Mouse (Mus musculus): Measurements from ENCODE around the gene Map7. TPM values are rescaled to one million over a fixed set of nuclear protein-coding genes. Genes with fewer than 3 reads are reported as not detected.

Map7 gene
- total RNA-seq, 1 experiment: 35.2 TPM

- H3K9me3 ChIP-seq (ENCODE audit: control insufficient read depth, insufficient read depth, low read depth, low read length): no peaks in the 10 kb centered on the region
- in situ Hi-C loops (cut with MboI; ENCODE audit: low sequenced_read_pairs in 2 of 2, unreplicated experiment in 2 of 2): loop anchor here in 1 of 2 experiments (25.0 kb wide), 1 partner anchor 410 kb away; the partner anchor contains the start of gene Il20ra
- H3K9ac ChIP-seq (ENCODE audit: insufficient read depth, low read depth, low read length, poor library complexity, severe bottlenecking): no peak overlapping the region
- H3K4me3 ChIP-seq (ENCODE audit: insufficient read depth in 1 of 2, low read depth in 1 of 2, low read length in 2 of 2, poor library complexity in 1 of 2, severe bottlenecking in 1 of 2): no peak overlapping the region
- no peak for DNase-seq (ENCODE audit: low read depth, low spot score)
- TF ChIP-seq HCFC1 (IDR thresholded peaks at IDR 0.05; ENCODE audit: borderline replicate concordance, insufficient read depth, low read length): no peak
- H3K27ac ChIP-seq (ENCODE audit: insufficient read depth, low read depth, low read length, poor library complexity, severe bottlenecking): no peak overlapping the region
- 0 out of 4 replicates have a peak, but pooled peaks cover 0 to 2% of the 10 kb centered on the region in 2 experiments for H3K4me1 ChIP-seq (ENCODE audit: control insufficient read depth in 2 of 2, insufficient read depth in 2 of 2, low read length in 2 of 2, poor library complexity in 1 of 2)
- no peaks in the 10 kb centered on the region for H3K36me3 ChIP-seq (ENCODE audit: control insufficient read depth, insufficient read depth, low read length, poor library complexity, severe bottlenecking)
Measured at GRCm38 (mm10) chr10:20121981-20122380, 26.3 kb upstream of the Map7 start.

GRCm38 (mm10) chr10:20123401-20123800 is 24.9 kb upstream of the Map7 start:
- Histone ChIP-seq H3K4me3 (ENCODE audit: insufficient read depth in 1 of 2, low read depth in 1 of 2, low read length in 2 of 2, poor library complexity in 1 of 2, severe bottlenecking in 1 of 2) (no peak overlapping the region), H3K4me1 (ENCODE audit: control insufficient read depth in 2 of 2, insufficient read depth in 2 of 2, low read length in 2 of 2, poor library complexity in 1 of 2) (0 out of 4 replicates have a peak, but pooled peaks cover 0 to 2% of the 10 kb centered on the region in 2 experiments), H3K9ac (ENCODE audit: insufficient read depth, low read depth, low read length, poor library complexity, severe bottlenecking) (no peak overlapping the region), H3K36me3 (ENCODE audit: control insufficient read depth, insufficient read depth, low read length, poor library complexity, severe bottlenecking) (no peaks in the 10 kb centered on the region), H3K27ac (ENCODE audit: insufficient read depth, low read depth, low read length, poor library complexity, severe bottlenecking) (no peak overlapping the region), H3K9me3 (ENCODE audit: control insufficient read depth, insufficient read depth, low read depth, low read length) (no peaks in the 10 kb centered on the region)
- no peak for TF ChIP-seq MAFK (IDR thresholded peaks at IDR 0.05; ENCODE audit: insufficient read depth, low read depth, low read length)
- no peak for TF ChIP-seq ZC3H11A (IDR thresholded peaks at IDR 0.05; ENCODE audit: borderline replicate concordance, low read depth, low read length)
- no peak for TF ChIP-seq CHD2 (IDR thresholded peaks at IDR 0.05; ENCODE audit: low read depth, low read length)
- TF ChIP-seq HCFC1 (IDR thresholded peaks at IDR 0.05; ENCODE audit: borderline replicate concordance, insufficient read depth, low read length): no peak
- no peak for TF ChIP-seq ZNF384 (IDR thresholded peaks at IDR 0.05; ENCODE audit: low read depth, low read length)
- in situ Hi-C loops (cut with MboI; ENCODE audit: low sequenced_read_pairs in 2 of 2, unreplicated experiment in 2 of 2): loop anchor here in 1 of 2 experiments (25.0 kb wide), 1 partner anchor 411 kb away; the partner anchor contains the start of gene Il20ra
- no peak for DNase-seq (ENCODE audit: low read depth, low spot score)

DNA sequence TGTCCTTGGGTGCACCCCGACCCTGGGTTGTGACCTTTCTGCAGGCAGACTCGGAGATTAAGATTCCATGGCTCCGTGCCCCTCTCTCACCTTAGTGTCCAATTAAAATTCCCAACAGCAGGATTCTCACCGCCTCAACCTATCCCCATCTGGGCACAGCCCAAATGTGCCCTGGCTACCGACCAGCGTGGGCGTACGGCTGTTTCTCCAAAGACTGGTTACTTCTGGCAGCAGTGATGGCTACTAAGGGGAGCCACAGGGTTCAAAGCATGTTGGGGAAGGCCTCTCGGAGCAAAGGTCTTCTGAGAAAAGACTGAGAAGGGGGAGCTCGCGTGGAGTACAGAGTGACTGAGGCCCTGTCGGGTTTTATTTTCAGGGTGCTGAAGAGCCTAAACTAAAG is 23.7 kb upstream of the Map7 start:
- DNase-seq (ENCODE audit: low read depth, low spot score): no peak
- in situ Hi-C loops (cut with MboI; ENCODE audit: low sequenced_read_pairs in 2 of 2, unreplicated experiment in 2 of 2): loop anchor here in 1 of 2 experiments (25.0 kb wide), 1 partner anchor 412 kb away; the partner anchor contains the start of gene Il20ra
- no peak for TF ChIP-seq ZC3H11A (IDR thresholded peaks at IDR 0.05; ENCODE audit: borderline replicate concordance, low read depth, low read length)
- TF ChIP-seq HCFC1 (IDR thresholded peaks at IDR 0.05; ENCODE audit: borderline replicate concordance, insufficient read depth, low read length): no peak
- Histone ChIP-seq H3K27ac (ENCODE audit: insufficient read depth, low read depth, low read length, poor library complexity, severe bottlenecking) (no peak overlapping the region), H3K9me3 (ENCODE audit: control insufficient read depth, insufficient read depth, low read depth, low read length) (no peaks in the 10 kb centered on the region), H3K9ac (ENCODE audit: insufficient read depth, low read depth, low read length, poor library complexity, severe bottlenecking) (no peak overlapping the region; the same call in 1 of the 2 replicates), H3K36me3 (ENCODE audit: control insufficient read depth, insufficient read depth, low read length, poor library complexity, severe bottlenecking) (no peaks in the 10 kb centered on the region), H3K4me3 (ENCODE audit: insufficient read depth in 1 of 2, low read depth in 1 of 2, low read length in 2 of 2, poor library complexity in 1 of 2, severe bottlenecking in 1 of 2) (no peak overlapping the region), H3K4me1 (ENCODE audit: control insufficient read depth in 2 of 2, insufficient read depth in 2 of 2, low read length in 2 of 2, poor library complexity in 1 of 2) (0 out of 4 replicates have a peak, but pooled peaks cover 0 to 2% of the 10 kb centered on the region in 2 experiments)

DNA sequence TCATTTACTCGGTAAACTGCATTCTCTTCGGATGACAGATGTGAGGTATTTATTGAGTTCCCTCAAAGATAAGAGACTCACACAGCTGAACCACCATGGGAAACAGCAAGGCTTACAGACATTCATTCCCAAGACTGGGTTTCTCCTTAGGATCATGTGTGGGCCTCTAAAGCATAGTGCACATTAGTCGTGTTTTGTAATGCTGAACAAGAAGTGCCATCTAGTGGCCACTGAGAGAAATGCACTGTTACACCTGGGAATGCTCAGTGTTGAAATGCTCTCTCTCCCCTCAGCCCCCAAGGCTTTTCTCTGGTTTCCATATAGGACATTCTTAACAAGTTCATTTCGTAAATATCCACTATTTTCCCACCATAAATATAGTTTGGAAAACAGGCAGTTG is 23.0 kb upstream of the Map7 start:
- Histone ChIP-seq H3K4me1 (ENCODE audit: control insufficient read depth in 2 of 2, insufficient read depth in 2 of 2, low read length in 2 of 2, poor library complexity in 1 of 2) (0 out of 4 replicates have a peak, but pooled peaks cover 0 to 2% of the 10 kb centered on the region in 2 experiments), H3K9me3 (ENCODE audit: control insufficient read depth, insufficient read depth, low read depth, low read length) (no peaks in the 10 kb centered on the region), H3K27ac (ENCODE audit: insufficient read depth, low read depth, low read length, poor library complexity, severe bottlenecking) (no peak overlapping the region), H3K9ac (ENCODE audit: insufficient read depth, low read depth, low read length, poor library complexity, severe bottlenecking) (no peak overlapping the region), H3K4me3 (ENCODE audit: insufficient read depth in 1 of 2, low read depth in 1 of 2, low read length in 2 of 2, poor library complexity in 1 of 2, severe bottlenecking in 1 of 2) (no peak overlapping the region), H3K36me3 (ENCODE audit: control insufficient read depth, insufficient read depth, low read length, poor library complexity, severe bottlenecking) (no peaks in the 10 kb centered on the region)
- in situ Hi-C loops (cut with MboI; ENCODE audit: low sequenced_read_pairs in 2 of 2, unreplicated experiment in 2 of 2): no loop called here
- no peak for TF ChIP-seq MAFK (IDR thresholded peaks at IDR 0.05; ENCODE audit: insufficient read depth, low read depth, low read length)
- TF ChIP-seq ZC3H11A (IDR thresholded peaks at IDR 0.05; ENCODE audit: borderline replicate concordance, low read depth, low read length): peak; percentile 62; the same call in 1 of the 2 replicates
- DNase-seq (ENCODE audit: low read depth, low spot score): no peak

DNA sequence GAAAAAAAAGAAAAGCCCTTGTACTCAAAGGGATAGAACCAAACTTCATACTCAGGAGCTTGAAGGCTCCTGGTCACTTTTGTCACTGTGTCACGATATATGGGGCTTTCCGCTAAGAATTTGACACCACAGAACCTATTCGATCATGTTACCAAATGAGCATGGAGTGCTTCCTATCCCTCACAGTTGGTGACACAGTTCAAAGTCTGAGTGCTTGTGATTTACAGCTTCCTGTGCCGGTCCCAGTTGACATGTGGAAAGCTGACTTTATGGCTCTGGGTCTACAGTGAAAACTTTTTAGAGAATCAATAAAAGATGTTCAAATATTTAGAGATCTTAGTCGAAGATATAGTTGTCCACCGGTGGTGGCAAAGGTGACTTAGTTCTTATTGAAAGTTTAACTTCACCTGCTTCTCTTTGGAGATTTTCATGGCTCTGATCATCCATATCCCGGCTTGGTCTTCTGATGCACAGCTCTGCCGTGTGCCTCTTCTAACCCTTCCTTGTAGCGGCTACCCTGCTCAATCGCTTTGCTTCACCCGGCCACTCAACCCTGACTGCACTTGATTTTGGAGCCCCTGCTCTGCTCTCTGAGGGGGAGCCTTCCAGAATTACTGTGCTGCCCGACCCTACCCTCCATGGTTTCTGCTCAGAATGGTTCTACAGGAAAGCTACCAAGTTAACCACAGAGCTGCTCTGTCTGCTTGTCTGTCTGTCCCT is 15.2 kb upstream of the Map7 start:
- TF ChIP-seq CHD2 (IDR thresholded peaks at IDR 0.05; ENCODE audit: low read depth, low read length) (no peak), MAFK (IDR thresholded peaks at IDR 0.05; ENCODE audit: insufficient read depth, low read depth, low read length) (no peak), ZC3H11A (IDR thresholded peaks at IDR 0.05; ENCODE audit: borderline replicate concordance, low read depth, low read length) (no peak), ZNF384 (IDR thresholded peaks at IDR 0.05; ENCODE audit: low read depth, low read length) (no peak), HCFC1 (IDR thresholded peaks at IDR 0.05; ENCODE audit: borderline replicate concordance, insufficient read depth, low read length) (no peak)
- H3K4me3 ChIP-seq (ENCODE audit: insufficient read depth in 1 of 2, low read depth in 1 of 2, low read length in 2 of 2, poor library complexity in 1 of 2, severe bottlenecking in 1 of 2): no peak overlapping the region
- H3K36me3 ChIP-seq (ENCODE audit: control insufficient read depth, insufficient read depth, low read length, poor library complexity, severe bottlenecking): no peaks in the 10 kb centered on the region
- no peaks in the 10 kb centered on the region for H3K9me3 ChIP-seq (ENCODE audit: control insufficient read depth, insufficient read depth, low read depth, low read length)
- in situ Hi-C loops (cut with MboI; ENCODE audit: low sequenced_read_pairs in 2 of 2, unreplicated experiment in 2 of 2): no loop called here
- no peak overlapping the region for H3K27ac ChIP-seq (ENCODE audit: insufficient read depth, low read depth, low read length, poor library complexity, severe bottlenecking)
- no peak for DNase-seq (ENCODE audit: low read depth, low spot score)
- no peak overlapping the region for H3K9ac ChIP-seq (ENCODE audit: insufficient read depth, low read depth, low read length, poor library complexity, severe bottlenecking)
- H3K4me1 ChIP-seq (ENCODE audit: control insufficient read depth in 2 of 2, insufficient read depth in 2 of 2, low read length in 2 of 2, poor library complexity in 1 of 2): no peaks in the 10 kb centered on the region; a peak in 1 of 4 replicates

All from ES-E14 (cell line).